Mouse (Mus musculus) fat pad, adult 2 months (tissue): ENCODE results near the gene C2cd2l.
A peak's percentile ranks its signal among the peaks of the same experiment; 100 is the strongest.
"Not testable (repeated sequence)": the region's sequence is repeated elsewhere in the genome, so short reads cannot be mapped to it uniquely, and the experiment has no call there.

Source experiments
- DNase-seq: peaks from one replicate; pipeline ENCODE4 v3.0.0-alpha.2; 2011; ENCODE audit warnings: low read depth, low spot score; ENCODE audit errors: extremely low read depth

C2cd2l gene

GRCm38 (mm10) chr9:44319887-44320798 is at the start of gene C2cd2l:
Gene C2cd2l (minus strand): TSS chr9:44320285.
- DNase-seq: peak; percentile 74

DNA sequence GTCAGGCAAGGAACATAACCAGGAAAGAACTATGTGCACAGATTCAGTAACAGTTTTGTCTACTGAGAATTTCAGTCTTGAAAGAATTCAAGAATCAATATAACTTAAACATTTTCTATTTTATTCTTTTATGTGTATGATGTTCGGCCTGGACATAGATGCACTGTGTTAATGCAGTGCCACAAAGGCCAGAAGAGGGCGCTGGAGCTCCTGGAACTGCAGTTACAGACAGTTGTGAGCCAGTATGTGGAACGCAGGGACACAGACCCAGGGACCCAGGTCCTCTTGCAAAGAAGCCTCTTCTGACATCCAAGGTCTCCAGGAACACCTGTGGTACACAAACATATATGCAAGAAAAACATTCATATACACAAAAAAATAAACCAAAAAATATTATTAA is 44.4 kb upstream of the C2cd2l start:
- DNase-seq: no peak

GRCm38 (mm10) chr9:44361931-44362330 is 41.8 kb upstream of the C2cd2l start:
- DNase-seq: not testable (repeated sequence)

- DNase-seq: peak; percentile 54
These were observed 41.3 kb upstream of the C2cd2l start, which contains the start of gene Vps11 for GRCm38 (mm10) chr9:44361190-44361917. Gene Vps11 (minus strand): TSS chr9:44361670.

DNA sequence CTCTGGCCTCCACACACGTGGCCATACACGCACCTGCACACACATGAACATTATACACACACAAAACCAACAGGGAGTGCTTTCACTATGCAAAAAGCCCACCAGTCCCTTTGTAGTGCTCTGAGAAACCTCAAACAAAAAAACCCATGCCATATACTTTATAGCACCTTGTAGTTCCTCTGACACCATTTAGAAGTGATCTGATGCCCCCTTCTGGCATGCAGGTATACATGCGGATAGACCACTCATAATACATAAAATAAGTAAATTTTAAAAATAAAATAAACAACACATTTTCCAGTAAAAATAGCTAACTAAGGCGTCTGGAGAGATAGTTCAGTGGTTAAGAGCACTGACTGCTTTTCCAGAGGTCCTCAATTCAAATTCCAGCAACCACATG is 37.1 kb upstream of the C2cd2l start:
- no peak for DNase-seq

- no peak for DNase-seq
These were observed 33.1 kb upstream of the C2cd2l start for GRCm38 (mm10) chr9:44353142-44353541.

DNA sequence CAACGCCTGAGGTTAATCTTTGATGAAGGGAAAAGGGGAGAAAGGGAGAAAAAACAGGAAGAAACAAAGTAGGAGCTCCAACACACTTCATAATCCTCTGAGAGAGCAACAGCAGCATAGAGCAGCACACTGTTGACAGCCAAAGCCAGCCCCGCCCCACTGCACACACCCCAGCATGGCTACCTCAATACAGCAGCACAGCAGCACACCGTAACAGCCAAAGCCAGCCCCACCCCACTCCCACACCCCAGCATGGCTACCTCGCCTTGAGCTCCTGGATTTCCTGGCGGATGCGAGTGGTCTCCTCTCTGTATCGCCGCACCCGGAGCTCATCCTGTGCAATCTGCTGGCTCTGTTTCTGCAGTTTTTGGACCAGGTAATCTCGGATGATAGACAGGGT is 32.3 kb upstream of the C2cd2l start:
- no peak for DNase-seq

GRCm38 (mm10) chr9:44351396-44351795 is 31.3 kb upstream of the C2cd2l start:
- no peak for DNase-seq

DNA sequence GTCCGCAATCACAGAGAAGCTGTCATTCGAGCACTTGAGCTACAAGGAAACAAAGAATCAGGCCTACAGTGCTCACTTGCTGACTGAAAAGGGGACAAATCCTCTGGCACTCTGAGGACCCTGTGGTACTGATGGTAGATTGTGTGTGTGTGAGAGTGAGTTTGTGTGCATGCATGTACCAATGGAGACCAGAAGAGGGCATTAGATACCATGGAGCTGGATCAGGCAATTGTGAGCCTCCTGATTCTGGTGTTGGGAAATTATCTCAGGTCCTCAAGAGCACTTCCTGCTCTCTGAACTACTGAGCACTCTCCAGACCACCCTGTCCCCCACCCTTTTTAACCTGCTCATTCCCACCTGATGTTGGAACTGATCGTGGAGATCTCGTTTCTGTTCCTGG is 28.5 kb upstream of the C2cd2l start:
- no peak for DNase-seq

- DNase-seq: no peak
These were observed 27.5 kb upstream of the C2cd2l start for GRCm38 (mm10) chr9:44347621-44348020.

DNA sequence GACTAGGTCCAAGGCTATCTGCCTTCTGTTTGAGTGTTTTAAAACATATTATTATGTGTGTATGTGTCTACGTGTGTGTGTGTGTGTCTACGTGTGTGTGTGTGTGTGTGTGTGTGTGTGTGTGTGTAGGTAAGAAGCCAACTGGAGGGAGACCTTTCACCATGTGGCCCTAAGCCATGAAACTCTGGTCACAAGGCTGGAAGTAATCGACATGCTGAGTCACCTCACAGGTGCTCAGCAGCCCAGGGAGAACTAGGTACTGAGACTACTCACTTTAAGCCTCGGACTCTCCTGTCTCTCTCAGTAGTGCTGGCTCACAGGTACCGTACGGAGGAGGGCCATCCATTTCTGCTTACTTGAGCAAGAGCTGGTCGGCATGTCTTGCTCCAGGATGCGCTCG is 27.1 kb upstream of the C2cd2l start:
- peak; percentile 37 for DNase-seq

- peak; percentile 34 for DNase-seq
These were observed 25.7 kb upstream of the C2cd2l start for GRCm38 (mm10) chr9:44345570-44346433.

GRCm38 (mm10) chr9:44343781-44344421 is 23.8 kb upstream of the C2cd2l start, which contains the start of gene Hmbs:
Gene Hmbs (minus strand): TSS chr9:44344228.
- peak; percentile 63 for DNase-seq

- no peak for DNase-seq
These were observed 23.2 kb upstream of the C2cd2l start for GRCm38 (mm10) chr9:44343290-44343689.

DNA sequence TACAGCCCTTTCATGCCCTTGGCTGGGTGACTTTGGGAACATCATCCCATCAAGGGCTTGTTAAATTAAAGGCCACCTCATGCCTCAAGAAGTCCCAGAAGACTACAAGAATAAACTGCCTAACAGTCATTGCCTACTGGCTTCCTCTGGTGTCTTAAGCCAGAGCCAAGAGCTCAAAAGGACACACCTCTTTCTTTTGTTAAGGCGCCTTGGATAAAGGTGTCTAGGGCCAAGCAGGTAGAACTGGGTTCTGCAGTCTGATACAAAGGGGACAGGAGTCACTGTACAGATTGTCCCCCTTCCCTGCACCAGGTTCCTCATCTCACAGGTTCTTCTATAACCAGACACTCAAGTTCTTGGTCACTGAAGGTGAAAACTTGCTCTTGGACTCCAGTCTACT is 22.5 kb upstream of the C2cd2l start:
- DNase-seq: no peak

GRCm38 (mm10) chr9:44342173-44342572 is 22.1 kb upstream of the C2cd2l start:
- DNase-seq: no peak

DNA sequence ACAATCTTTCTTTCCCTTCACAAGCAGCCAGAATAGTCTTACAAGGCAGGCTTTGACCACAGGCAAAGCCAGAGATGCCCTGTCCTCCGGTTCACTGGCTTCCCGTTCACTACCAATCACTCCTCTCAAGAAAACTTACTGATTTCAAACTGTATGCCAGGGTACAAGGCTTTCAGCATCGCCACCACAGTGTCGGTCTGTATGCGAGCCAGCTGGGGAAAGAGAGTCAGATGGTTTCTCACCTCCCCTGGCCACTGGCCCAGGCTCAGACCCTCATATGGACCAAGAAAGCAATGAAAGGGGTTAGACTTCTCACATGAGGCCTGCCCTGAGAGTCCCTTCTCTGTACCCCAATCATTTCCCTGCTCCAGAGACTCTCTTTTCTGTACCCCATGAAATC is 21.4 kb upstream of the C2cd2l start:
- DNase-seq: no peak

- DNase-seq: no peak
These were observed 18.5 kb upstream of the C2cd2l start for GRCm38 (mm10) chr9:44338574-44338973.

- no peak for DNase-seq
These were observed 17.5 kb upstream of the C2cd2l start for GRCm38 (mm10) chr9:44337436-44338169.

GRCm38 (mm10) chr9:44336964-44337363 is 16.9 kb upstream of the C2cd2l start:
- DNase-seq: no peak
